Mouse (Mus musculus): ENCODE results near the gene Ddost. TPM values are rescaled to one million over a fixed set of nuclear protein-coding genes. Genes with fewer than 3 reads are reported as not detected.
A peak's percentile ranks its signal among the peaks of the same experiment; 100 is the strongest.
"Not testable (repeated sequence)": the region's sequence is repeated elsewhere in the genome, so short reads cannot be mapped to it uniquely, and the experiment has no call there.

Gene Ddost
- polyA plus RNA-seq, 3 experiments from 2014 or later, result 101 to 118 (median 104) TPM

DNA sequence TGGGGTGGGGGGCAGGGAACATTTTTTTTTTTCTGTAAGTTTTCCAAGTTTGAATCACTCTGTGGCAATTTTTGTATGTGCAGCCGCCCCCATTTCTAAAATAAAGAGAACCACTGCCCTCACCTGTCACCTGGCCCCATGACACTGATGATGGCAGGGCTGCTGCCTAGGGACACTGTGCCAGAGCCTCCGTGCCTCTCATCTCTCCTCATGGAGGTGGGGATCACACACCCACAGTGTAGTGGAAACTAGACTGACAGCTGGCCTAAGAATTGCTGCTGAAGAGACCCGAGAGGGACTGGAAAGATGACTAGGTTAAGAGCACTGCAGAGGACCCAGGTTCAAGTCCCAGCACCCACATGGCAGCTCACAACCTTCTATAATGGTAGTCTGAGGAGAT is 7.6 kb downstream of the Ddost start:
- no peak for ATAC-seq

DNA sequence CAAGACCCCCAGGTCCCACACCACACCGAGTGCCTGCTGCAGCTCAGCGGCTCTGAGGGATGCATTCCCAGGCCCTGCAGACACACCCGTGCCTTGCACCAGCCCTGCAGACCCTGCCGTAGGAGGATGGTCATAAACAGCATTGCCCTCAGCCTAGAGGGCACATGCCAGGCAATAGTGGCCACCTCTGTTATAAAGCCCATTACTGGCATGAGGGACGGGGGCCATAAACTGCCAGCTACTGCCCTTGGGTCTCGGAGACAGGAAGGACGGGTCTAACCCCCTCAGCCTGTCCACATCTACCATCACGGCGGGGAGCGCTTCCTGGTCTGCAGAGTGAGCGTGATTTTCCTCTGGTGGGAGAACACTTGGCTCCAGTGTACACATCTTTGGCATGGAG is 8.5 kb downstream of the Ddost start:
- ATAC-seq, result no peak

DNA sequence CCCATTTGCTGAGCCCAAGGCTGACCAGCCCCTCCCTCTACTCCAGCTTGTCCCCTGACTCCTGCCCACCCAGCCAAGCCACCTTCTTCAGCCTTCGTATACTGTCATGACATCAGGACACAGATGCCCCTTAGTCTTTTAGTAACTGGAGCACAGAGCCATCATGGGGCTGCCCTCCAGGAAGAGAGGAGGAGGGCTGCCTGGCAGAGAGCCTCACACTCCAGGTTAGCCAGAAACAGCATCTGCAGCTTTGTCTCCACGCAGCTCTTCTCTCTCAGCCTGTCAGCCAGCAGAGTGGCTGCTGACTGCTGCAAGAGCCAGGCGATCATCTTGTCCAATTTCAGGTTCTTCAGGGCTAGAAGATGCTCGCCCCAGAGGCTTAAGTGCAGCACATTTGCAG is 9.3 kb downstream of the Ddost start:
- no peak for ATAC-seq

DNA sequence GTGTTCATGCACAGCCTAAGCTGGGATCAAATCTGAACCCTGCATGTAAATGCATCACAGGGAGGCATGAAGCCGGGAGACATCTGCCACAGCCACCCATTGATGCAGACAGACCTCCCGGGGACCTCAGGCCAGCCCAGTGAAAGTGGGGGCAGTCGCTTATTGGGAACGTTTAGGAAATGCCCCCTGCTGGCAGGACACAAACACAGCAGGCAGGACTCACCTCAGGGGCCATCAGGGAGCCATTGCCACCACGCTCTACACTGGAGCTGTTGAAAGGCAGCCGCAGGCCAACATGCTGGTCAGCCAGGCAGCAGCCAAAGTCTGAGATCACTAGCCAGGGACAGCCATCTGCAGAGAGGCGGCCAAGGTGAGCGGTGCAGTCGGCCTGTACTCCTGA is 11.3 kb downstream of the Ddost start:
- ATAC-seq, result no peak

DNA sequence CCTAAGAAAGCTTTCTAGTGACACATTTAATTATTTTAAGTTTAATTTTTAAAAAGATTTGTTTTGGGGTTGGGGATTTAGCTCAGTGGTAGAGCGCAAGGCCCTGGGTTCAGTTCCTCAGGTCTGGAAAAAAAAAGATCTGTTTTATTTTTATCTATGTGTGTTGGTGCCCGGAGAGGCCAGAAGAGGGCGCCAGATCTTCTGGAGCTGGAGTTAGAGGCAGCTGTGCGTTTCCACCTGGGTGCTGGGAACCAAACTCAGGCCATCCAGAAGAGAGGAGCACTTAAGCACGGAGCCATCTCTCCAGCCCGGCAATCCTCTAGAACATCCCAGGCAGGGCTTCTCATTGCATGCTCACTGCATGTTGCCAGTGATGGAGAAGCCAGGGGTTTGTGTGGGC is 11.8 kb downstream of the Ddost start:
- no peak for ATAC-seq

DNA sequence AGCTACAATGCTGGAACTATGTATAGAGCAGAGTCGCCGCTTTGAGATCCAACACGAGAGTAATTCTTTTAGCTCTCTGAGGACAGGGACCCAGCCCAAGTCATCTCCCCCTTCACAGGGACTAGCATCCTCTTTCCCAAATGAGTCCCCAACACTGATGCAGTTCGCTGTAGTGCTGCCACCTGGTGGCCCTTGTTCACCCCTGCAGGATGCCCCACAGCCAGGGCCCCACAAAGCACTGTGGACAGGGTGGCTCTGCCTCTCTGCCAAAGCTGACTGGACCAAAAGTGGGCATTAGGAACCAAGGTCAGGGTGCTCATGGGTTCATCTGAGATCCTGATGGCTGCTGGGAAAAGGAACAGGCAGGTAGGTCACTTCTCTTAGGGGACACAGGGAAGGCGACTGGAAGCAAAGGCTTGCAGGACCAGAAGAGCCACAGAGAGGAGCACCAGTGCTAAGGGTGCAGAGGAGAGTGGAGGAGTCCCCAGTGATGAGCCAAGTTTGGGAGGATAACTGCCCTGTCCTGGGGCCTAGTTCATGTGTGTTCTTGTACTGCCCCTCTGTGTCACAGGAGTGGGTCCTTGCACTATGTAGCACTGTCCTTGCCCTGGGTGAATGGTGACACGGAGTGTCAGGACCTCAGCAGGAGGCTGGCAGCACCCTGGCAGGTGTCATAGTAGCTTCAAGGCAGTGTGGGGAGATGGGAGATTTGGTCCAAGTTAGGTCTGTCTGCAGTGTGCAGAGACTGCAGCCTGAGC is 14.2 kb downstream of the Ddost start:
- peak; percentile 68 for ATAC-seq

DNA sequence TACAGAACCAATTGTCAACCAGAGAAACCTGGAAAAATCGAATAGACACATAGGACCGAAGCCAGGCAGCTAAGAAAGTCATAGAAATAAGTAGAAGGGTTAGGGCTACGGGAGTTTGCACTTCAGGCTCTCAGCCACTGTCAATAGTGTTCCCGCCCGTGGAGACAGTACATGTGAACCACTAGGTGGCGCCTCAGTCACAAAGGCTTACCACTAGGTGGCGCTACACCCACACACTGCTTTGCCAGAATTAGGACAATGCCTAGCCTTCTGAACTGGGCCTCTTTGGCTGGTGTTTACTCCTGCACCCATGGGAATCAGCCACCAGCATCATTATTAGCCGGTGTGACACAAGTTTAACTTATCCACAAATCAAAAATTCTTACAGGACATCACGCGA is 15.0 kb downstream of the Ddost start:
- peak; percentile 64 for ATAC-seq

DNA sequence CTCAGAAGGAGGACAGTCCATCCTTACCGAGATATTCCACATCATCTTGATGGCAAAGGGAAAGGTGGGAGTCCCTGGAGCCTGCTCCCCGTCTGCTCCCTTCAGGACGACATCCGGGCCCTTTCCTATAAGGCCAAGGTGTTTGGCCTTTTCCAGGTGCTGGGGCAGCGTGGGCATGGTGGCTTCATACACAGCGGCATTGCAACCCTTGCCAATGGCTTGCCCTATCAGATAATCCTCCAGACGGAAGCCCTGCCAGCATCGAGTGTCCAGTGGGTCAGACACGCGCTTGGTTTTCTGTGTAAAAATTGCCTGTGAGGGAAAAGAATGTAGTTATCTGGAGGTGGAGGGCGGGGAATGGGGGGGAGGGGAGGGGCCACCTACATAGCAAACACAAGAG is 16.2 kb downstream of the Ddost start:
- ATAC-seq, result no peak

DNA sequence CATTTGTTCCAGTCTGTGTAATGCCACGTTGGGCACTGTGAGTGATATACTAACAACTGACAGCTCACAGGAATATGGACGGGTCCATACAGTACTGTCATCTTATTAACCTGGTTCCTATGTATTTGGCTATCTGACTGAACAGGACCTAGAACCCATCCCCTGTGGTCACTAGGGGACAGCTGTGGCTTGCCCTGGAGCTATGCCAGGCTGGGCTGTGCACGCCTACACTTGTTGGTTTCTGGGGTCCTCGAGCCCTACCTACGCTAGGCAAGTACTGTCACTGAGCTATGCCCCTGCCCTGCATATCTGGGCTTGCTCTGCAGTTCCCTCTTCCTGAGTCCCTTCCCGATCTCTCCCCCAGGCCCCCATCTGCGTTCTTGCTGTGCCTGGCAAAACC is 17.0 kb downstream of the Ddost start:
- no peak for ATAC-seq

DNA sequence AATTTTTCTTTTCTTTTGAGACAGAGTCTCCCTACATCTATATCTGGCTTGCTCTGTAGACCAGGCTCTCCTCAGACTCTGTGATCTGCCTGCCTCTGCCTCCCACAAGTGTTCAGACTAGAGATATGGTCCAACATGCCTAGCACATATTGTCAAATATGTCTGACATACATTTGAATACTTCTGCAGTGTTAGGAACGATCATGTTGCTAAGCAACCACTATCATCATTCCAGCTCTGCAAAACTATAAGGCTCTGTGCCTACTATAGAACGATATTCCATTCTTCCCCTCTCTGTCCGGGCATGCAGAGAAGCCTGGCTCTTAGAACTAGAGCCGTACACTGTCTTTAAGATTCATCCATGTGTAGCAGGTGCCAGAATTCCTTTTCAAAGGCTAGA is 18.2 kb downstream of the Ddost start:
- no peak for ATAC-seq

DNA sequence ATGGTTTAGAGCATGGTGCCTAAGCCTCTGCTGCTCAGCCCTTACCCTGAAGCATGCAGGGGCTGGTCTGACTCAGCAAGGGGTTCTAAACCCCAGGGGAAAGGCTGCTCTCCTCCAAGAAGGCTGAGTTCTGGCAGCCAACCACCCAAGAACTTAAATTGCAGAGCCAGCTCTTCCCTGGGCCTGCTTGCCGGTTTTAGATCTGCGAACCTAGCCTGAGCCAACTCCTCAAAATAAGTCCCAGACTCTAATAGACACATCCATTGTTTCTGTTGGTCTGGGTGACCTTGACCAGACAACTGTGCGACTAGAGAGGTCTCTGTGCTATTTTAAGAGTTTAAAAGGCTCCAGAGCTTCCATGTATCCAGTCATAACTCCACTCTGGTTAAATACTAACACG is 19.2 kb downstream of the Ddost start:
- no peak for ATAC-seq

DNA sequence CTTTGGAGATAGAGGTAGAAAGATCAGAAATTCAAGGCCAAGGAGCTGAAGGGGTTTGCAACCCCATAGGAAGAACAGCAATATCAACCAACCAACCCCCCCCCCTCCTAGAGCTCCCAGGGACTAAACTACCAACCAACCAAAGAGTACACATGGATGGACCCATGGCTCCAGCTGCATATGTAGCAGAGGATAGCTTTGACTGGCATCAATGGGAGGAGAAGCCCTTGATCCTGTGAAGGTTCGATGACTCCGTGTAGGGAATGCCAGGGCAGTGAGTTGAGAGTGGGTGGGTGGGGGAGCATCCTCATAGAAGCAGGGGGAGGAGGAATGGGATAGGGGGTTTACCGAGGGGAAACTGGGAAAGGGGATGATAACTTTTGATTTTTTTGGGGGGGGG is 19.9 kb downstream of the Ddost start:
- ATAC-seq, result no peak

DNA sequence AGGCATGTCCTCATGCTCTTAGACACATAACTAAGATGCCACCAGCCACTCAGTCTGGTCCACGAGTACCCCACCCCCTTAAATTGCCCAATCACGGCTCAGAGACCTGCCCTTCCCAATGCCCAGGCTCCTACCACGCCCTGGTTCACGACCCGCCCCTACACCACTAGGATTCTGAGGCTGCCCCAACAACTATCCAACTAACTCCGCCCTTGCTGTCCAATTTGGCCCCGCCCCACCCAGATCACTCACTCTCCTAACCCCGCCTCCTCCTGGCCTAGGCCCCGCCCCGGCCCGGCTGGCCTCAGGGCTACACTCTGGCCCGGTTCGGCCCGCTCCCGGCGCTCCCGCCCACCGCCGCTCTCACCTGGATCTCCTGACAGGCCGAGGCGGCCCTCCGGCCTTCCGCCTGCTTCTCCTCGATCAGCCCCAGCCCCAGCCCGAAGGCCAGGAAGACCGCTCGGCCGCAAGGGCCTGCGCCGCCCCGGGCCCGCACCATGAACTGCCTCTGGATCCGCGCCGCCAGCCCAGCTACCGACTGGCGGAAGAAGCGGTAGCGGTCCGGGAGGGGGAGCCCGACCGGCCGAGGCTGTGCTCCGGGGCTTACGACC is 21.0 kb downstream of the Ddost start:
- ATAC-seq, result peak; percentile 92

DNA sequence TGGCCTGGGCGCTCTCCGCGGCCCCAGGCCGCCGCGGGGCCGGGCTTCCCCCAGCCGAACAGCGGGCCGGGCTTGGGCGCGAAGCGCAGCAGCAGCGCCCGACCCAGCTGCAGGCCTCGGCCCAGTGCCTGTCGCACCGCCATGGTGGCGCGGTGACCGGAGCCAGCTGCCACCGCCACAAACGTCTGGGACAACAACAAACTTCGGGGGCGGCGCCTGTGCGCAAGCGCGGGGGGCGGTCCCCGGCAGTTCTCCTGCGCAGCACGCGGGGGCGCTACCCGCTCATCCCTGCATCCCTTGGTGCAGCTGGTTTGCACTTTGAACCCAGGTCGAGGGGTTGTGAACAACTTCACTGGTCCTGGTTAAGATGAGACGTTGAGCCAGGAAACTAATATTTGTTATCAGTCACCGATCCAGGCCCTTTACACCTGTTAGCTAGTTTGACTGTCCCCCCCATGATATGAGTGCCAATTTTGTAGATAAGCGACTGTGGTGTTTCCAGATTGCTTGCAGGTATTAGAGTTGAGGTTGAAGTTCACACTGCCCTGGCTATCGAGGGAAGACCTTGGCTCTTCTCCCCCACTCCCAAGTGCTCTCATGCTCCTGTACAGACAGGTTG is 21.7 kb downstream of the Ddost start, which contains the start of gene Pink1:
Gene Pink1 (minus strand): TSS at position 231 of the 619 bp plus-strand sequence.
- ATAC-seq, result peak; percentile 83

DNA sequence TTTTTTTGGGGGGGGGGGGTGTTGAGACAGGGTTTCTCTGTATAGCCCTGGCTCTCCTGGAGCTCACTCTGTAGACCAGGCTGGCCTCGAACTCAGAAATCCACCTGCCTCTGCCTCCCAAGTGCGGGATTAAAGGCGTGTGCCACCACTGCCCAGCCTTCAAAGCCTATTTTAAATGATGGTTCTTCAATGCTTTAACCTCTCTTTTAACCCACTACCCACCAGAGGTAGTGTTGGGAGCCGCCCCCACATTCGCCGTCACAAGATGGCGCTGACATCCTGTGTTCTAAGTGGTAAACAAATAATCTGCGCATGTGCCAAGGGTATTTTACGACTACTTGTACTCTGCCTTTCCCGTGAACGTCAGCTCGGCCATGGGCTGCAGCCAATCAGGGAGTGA is 22.6 kb downstream of the Ddost start:
- not testable (repeated sequence) for ATAC-seq

DNA sequence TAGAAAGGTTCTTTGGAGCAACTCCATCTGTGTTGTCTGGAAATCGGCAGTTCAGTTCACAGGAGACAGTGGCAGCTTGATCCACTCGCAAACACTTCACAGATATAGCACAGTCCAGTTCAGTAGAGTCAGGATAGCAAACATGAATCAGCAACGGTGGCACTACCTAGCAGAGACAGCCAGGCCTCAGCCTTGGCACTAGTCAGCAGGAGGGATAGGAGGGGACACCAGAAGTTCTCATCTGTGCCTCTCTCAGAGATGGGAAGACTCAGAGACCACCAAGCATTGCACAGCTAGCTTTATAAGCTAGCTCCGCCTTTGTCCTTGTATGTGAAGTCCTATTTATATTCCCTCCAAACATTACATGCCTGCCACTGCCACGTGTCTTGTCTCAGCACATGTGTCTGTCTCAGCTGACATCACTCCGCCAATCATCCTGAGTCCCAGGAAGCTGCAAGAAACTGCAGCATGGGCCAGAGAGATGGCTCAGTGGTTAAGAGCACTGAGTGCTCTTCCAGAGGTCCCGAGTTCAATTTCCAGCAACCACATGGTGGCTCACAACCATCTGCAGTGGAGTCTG is 23.5 kb downstream of the Ddost start:
- ATAC-seq, result no peak

DNA sequence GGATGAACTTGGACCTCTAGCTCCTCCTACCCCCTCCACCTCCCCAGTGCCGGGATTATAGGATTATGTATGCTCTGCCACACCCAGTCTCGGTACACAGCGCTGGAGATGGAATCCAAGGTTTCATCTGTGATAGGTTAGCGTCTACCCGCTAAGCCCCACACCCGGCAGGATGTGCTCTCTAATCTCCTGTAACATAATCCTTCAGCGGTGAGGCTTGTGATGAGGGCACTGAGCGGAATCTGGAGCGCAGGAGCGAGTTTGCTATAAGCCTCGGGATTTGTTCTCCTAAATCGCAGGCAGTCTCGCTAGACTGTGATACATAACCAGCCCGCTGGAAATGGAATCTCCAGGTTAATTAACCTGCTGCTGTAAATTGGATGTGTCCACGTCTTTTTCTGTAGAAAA is 25.7 kb downstream of the Ddost start:
- ATAC-seq, result no peak

DNA sequence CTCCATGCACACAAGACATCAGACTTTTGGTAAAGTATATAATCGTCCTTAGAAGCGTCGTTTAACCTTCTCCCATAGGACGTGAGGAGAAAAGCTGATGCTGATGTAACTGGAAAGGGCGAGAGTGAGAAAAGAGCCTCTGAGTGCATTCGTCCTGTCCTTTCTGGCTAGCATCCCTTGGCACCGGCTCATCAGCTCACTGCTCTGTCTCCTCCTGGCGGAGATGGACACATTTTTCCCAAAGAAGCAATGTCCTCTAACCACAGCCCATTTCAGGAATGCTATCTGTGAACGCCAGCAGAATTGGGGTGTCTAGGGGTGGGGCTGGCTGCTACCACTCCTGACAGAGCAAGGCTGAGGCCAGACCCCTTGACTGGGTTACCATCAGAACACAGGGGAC is 27.1 kb downstream of the Ddost start:
- no peak for ATAC-seq

DNA sequence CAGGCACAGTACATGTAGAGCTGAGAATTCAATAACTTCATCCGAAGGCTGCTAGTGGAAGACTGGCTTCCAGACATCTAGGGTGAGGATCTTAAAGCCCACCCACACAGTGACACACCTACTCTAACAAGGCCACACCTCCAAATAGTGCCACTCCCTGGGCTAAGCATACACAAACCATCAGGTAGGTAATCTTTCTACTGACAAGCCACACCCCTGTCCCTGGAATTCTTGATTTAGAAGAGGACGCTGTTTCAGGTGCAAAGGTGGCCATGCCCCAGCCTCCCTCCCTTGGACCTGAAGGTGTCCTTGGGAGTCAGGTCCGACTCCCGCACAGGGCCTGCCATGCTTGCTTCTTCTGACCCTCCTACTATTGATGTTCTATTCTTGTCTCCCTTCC is 28.6 kb downstream of the Ddost start:
- ATAC-seq, result no peak

DNA sequence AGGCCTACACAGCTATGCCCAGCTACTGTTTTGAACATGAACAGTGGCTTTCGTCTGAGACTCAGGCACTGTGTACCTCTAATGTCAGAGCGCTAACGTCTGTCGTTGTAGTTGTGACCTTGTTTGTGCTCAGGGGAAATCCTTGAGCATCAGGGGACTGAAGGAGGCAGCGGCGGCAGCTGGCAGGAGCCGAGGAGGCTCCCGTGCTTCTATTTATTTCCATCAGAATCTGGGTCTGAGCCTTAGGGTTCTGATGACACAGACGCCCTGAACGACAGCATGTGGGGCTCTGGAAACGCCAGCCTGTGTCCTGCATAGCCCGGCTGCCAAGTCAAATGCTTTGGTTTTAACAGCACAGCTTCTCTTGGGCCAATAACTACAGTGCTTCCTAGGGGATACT is 30.5 kb downstream of the Ddost start:
- no peak for ATAC-seq

DNA sequence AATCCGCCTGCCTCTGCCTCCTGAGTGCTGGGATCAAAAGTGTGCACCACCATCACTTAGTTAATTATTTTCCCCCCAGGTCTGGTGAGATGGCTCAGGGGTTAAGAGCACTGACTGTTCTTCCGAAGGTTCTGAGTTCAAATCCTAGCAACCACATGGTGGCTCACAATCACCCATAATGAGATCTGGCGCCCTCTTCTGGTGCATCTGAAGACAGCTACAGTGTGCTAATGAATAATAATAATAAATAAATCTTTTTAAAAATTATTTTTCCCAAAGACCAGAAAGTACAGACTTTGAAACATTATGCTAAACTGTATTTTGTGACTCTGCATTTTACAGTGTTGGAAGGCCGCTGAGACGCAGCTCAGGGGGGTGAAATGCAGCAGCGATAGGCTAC is 31.1 kb downstream of the Ddost start:
- no peak for ATAC-seq

DNA sequence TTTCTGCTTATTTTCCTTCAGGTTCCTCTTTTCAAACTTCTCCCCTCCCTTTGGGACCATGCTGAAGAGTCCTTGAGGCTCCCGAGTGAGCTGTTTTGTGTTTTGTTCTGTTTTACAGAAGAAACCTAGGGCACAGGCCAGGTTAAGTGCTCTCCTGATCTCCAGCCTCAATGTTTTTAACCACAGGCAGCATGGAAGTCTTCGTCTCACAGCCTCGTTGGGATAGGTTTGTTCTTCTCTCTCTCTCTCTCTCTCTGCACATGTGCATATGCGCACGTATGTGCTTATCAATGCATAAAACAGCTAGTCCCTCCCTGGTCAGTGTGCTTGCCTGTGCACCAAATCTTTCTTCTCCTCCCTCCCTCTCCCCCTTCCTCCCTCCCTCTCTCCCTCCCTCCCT is 32.3 kb downstream of the Ddost start:
- ATAC-seq, result no peak

DNA sequence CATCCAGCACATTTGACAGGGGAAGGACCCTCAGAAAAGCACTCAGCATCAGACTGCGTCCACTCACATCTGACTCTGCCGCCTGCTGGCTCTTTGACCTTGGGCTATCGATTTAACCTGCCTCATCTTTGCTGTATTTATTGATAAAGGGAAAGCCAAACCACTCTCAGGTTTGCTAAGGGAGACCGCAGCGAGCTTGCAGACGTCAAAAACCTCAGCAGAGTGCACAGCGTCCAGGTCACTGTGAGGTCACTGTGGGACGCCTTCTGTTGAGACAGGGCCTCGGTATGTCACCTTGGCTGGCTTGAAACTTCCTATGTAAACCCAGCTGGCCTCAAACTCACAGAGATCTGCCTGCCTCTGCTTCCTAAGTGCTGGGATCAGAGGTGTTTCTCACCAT is 32.8 kb downstream of the Ddost start:
- ATAC-seq, result no peak

DNA sequence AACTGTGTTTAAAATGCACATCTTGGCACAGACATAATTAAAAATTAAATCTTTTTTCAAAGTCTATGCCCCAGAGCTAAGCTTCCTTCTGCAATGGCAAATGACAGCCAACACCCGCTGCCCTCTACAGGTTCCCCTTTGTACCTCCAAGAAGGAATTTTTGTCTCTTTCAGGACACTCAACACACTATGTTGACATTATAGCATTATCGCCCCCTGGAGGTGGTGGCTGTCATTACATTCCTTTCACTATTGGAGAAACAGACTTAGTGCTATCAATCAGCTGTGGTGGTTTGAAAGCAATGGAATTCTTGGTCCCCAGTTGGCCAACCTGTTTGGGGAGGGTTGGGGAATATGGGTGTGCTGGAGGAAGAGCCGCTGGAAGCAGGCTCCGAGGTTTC is 35.4 kb downstream of the Ddost start:
- no peak for ATAC-seq

Data from inflammation-experienced regulatory T-cells, adult 6 months (primary cell).